Mouse (Mus musculus): ENCODE results near the gene Cd82. TPM values are rescaled to one million over a fixed set of nuclear protein-coding genes. Genes with fewer than 3 reads are reported as not detected.

Cd82 gene
- polyA plus RNA-seq, 1 experiment from 2014 or later, result 90.1 TPM

DNA sequence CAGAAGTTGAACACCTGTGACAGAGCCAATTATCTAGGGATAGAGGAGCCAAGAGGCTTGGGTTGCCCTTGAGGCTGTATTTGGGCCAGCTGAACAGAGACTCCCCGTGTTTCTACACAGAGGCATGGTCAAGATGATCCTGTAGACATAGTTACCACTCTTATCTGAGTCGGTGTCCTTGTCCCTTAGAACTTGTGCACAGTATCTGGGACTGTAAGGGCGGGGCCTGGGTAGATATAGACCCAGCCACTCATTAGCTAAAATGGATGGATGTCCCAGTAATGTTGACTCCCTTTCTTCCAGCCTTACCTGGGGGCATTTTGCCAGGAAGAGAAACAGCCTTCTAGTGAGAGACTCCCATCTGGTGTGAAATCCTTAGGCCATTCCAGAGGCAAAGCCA is 3.4 kb upstream of the Cd82 start:
- Histone ChIP-seq H3K4me3 (replicated peaks) (no peak overlapping the region), H3K4me1 (replicated peaks) (peaks cover 85% of the 10 kb centered on the region), H3K36me3 (no peaks in the 10 kb centered on the region), H3K9ac (peak overlapping the region; percentile 53), H3K27ac (peak overlapping the region; percentile 78), H3K27me3 (no peaks in the 10 kb centered on the region), H3K4me2 (peak overlapping the region; percentile 42), H3K9me3 (replicated peaks) (no peaks in the 10 kb centered on the region)
- DNase-seq (peak; percentile 59), ATAC-seq (ENCODE audit: low read depth) (peak; percentile 47)
- 30% methylated on average over 3 of the region's 3 CpGs for WGBS (ENCODE audit: insufficient replicate concordance)

DNA sequence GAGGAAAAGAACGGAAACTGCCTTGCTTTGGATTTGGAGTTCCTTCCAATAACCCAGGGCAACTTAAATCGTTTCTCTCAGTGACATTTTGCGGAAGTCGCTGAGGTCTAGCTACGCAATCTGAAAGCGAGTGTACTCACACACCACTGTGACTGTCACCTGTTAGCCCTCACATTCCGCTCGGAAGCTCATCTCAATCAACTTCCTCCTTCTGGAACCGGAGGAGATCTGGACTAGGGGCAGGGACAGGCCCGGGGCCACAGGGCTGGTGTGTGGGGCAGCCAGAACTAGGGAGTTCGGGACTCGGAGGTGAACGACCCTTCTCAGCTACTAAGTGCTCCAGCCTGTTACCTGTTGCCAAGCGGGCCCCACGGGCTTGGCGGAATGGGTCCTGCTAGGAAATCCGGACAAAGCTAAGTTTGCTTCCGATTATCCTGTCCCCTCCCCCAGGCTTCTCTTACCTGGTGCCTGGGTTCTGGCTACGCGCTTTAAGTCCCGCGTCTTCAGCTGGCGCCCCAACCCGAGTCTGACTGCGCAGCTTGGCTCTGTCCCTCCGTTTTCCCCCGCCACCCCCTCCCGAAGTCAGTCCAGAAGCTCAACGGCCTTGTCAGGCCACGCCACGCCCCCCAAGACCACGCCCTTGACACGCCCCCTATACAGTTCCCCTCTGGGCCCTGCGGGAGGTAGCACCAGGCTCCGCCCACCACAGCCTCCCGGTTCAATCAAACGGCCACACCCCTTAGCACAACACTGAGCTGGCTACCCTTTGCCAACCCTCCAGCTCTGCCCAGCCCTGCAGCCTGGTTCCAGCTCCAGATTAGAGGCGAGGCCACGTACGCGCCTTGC is 848 bp downstream of the Cd82 start:
- no peaks in the 10 kb centered on the region for H3K27me3 ChIP-seq
- peak overlapping the region; percentile 85 for H3K4me3 ChIP-seq (replicated peaks)
- ATAC-seq (ENCODE audit: low read depth) (peak; percentile 91), DNase-seq (peak; percentile 99)
- no peaks in the 10 kb centered on the region for H3K9me3 ChIP-seq (replicated peaks)
- WGBS (ENCODE audit: insufficient replicate concordance), result under 1% methylated on average over 41 of the region's 41 CpGs
- H3K27ac ChIP-seq, result peak overlapping the region; percentile 98
- H3K9ac ChIP-seq, result peak overlapping the region; percentile 96
- H3K4me2 ChIP-seq, result peak overlapping the region; percentile 88
- peaks cover 15% of the 10 kb centered on the region for H3K36me3 ChIP-seq
- peaks cover 94% of the 10 kb centered on the region for H3K4me1 ChIP-seq (replicated peaks)

DNA sequence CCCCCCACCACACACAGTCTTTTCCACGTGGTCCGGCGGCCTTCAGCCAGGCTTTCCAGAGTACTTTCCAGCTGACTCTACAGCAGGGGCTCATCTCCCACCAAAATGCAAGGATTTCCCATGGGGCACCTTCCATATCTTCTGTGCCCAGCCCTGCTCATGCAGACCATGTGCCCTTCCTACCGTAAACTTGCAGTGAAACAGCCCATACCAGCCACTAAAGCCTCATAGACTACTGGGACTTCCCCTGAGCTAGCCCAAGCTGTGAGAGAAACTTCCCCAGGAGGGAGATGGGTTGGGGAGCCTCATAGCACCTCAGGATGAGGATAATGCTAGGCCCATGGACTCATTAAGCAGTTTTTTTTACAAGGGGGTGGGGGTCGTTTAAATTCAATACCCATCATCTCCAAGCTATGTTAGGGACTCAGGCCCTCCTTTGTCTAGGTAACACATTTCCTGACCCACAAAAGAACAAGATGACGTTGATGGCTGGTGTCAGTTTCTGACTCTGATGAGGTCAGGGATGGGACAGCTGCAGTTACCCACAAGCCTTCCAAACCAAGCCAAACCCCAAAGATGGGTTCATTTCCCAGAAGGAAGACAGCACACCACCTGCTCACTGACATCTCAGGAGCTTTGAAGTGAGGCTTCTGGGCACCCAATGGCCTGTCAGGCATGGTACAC is 2.0 kb downstream of the Cd82 start:
- H3K27me3 ChIP-seq, result no peaks in the 10 kb centered on the region
- no peak for ATAC-seq (ENCODE audit: low read depth)
- peak overlapping the region; percentile 88 for H3K4me2 ChIP-seq
- H3K9me3 ChIP-seq (replicated peaks), result no peaks in the 10 kb centered on the region
- peak overlapping the region; percentile 98 for H3K27ac ChIP-seq
- peak overlapping the region; percentile 96 for H3K9ac ChIP-seq
- DNase-seq, result no peak
- H3K4me3 ChIP-seq (replicated peaks), result peak overlapping the region; percentile 85
- H3K36me3 ChIP-seq, result peaks cover 15% of the 10 kb centered on the region
- 70% methylated on average over 6 of the region's 6 CpGs for WGBS (ENCODE audit: insufficient replicate concordance)
- peaks cover 94% of the 10 kb centered on the region for H3K4me1 ChIP-seq (replicated peaks)

DNA sequence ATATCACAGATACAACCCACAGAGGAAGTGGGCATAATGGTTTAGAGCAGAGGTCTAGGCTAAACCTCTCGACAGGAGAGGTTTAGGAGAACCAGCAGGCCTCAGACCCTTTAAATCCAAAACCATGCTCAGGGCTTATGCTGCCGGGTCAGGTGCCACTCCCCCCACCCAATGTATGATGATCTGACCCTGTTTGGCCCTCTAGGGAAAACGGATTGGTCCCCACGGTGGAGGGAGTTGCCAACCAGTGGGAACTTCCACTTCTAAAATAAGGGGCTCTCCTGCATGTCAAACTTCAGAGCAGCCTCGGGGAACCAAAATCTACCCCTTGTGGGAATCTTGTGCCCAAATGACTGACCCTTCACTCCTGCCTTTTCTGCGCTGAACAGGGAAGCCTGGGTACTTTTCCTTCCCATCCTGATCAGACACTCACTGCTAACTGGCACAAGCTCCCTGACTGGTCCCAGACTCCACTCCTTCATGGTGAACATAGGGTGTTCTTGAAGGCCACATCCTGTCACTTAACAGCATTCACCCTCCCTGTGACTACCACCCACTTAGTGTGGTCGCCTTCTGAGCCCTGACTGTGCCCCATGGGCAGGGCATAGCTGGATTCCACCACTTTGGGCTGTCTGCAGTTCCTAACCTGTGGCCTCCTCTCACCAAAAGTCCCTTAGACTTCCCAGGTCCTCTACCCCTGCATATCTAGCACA is 3.6 kb downstream of the Cd82 start:
- peaks cover 15% of the 10 kb centered on the region for H3K36me3 ChIP-seq
- H3K9ac ChIP-seq, result peak overlapping the region; percentile 96
- H3K27me3 ChIP-seq, result no peaks in the 10 kb centered on the region
- H3K4me2 ChIP-seq, result peak overlapping the region; percentile 88
- peak overlapping the region; percentile 98 for H3K27ac ChIP-seq
- peaks cover 96% of the 10 kb centered on the region for H3K4me1 ChIP-seq (replicated peaks)
- no peaks in the 10 kb centered on the region for H3K9me3 ChIP-seq (replicated peaks)
- WGBS (ENCODE audit: insufficient replicate concordance), result 44% methylated on average over 7 of the region's 7 CpGs
- peak overlapping the region; percentile 85 for H3K4me3 ChIP-seq (replicated peaks)
- DNase-seq (no peak), ATAC-seq (ENCODE audit: low read depth) (no peak)

DNA sequence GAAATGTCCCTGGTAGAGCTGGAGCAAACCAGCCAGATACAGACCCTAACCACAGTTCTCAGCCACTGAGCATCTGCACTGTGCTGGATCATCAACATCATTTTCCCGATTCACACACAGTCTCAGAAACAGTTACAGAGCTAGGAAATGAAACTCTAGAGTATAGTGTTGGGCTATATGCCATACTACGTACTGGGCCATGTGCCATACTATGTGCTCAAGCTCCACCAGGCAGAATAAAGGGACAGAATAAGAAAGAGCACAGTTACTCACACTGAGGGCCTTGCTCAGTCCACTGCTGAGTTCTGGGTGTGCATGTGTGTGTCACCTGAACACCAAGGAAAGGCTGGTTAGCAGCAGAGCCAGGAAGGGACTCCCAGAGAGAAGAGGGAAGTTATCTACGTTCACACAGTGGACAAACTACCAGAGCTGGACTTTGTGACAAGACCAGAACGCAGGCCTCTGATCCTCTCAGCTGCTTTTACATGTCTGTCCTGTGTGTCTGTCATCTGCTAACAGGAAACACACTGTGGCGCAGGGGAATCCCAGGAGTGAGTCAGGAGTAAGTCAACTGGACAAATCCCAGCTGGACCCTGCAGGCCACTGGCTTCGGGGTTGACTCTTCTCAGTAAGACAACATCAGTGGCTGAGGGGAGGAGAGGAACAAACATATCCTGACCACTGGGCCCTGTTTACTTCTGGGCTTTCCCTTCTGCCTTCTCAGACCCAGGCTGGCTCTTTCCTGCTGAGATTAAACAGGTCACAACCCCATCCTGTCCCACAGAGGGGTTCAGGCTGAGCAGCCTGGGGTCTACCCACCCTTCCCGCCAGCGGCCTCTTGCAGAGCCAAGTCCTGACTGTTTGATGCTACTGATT is 4.4 kb downstream of the Cd82 start:
- Histone ChIP-seq H3K27me3 (no peaks in the 10 kb centered on the region), H3K4me3 (replicated peaks) (peak overlapping the region; percentile 85), H3K9ac (peak overlapping the region; percentile 96), H3K4me2 (peak overlapping the region; percentile 88), H3K36me3 (peaks cover 21% of the 10 kb centered on the region), H3K4me1 (replicated peaks) (peaks cover 96% of the 10 kb centered on the region), H3K9me3 (replicated peaks) (no peaks in the 10 kb centered on the region), H3K27ac (peak overlapping the region; percentile 98)
- no peak for DNase-seq
- no peak for ATAC-seq (ENCODE audit: low read depth)
- 44% methylated on average over 8 of the region's 8 CpGs for WGBS (ENCODE audit: insufficient replicate concordance)

DNA sequence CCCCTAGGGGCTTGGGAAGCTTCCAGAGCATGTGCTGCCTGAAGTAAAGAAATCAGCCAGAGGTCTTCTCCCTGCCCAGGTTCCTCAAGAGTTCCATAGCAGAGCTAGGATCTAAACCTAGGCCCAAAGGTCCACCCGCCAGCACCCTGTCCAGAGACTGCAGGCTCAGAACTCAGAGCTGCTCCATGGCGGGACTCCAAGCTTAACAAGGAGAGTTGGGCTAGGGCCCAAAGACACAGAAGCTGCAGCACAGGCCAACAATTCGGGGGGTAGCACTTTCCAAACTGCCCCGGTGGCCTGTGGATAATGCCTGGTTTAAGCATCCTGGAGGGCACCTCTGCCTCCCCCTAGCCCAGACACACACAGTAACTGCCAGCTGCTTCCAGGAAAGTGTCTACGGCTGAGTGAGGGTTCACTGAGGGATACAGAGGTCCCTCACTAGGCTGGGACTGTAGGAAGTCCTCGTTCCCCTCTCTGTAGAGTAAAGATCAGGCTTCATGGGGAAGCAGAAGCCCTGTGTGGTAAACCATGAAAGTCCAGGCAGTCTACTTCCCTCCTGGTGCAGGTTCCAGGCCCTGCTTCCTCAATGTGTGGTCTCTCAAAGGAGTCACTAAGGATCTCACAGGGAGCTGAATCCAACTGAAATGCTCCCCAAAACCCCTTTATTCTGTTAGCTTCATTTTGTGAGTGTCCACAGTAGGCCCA is 5.4 kb downstream of the Cd82 start:
- peak overlapping the region; percentile 96 for H3K9ac ChIP-seq
- no peak for DNase-seq
- no peaks in the 10 kb centered on the region for H3K27me3 ChIP-seq
- no peaks in the 10 kb centered on the region for H3K9me3 ChIP-seq (replicated peaks)
- 69% methylated on average over 6 of the region's 6 CpGs for WGBS (ENCODE audit: insufficient replicate concordance)
- H3K4me2 ChIP-seq, result peak overlapping the region; percentile 88
- peaks cover 28% of the 10 kb centered on the region for H3K36me3 ChIP-seq
- H3K4me3 ChIP-seq (replicated peaks), result peak overlapping the region; percentile 85
- H3K27ac ChIP-seq, result peak overlapping the region; percentile 98
- H3K4me1 ChIP-seq (replicated peaks), result peaks cover 96% of the 10 kb centered on the region
- no peak for ATAC-seq (ENCODE audit: low read depth)

DNA sequence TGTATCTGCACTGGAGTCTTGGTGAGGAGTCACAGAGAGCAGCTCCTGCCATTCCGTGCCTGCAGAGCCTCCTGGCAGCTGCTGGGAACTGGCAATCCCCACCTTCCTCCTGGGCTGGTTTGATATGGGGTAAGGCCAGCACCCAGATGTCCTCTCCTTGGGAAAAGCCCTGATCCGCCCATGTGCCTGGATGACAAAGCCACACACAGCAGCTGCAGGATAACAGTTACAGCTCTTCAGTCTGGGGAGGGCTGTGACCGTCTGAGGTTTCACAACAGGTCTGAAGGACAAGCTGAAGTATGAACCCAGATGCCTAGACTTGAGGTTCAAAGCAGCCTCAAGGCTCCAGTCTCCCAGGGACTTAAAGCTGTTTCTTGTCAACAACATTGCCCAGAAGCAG is 6.8 kb downstream of the Cd82 start:
- Histone ChIP-seq H3K4me1 (replicated peaks) (peaks cover 100% of the 10 kb centered on the region), H3K27me3 (no peaks in the 10 kb centered on the region), H3K27ac (peak overlapping the region; percentile 98), H3K9me3 (replicated peaks) (no peaks in the 10 kb centered on the region), H3K4me3 (replicated peaks) (peak overlapping the region; percentile 85), H3K4me2 (peak overlapping the region; percentile 88), H3K9ac (peak overlapping the region; percentile 96), H3K36me3 (peaks cover 38% of the 10 kb centered on the region)
- ATAC-seq (ENCODE audit: low read depth) (peak; percentile 75), DNase-seq (peak; percentile 72)
- 40% methylated on average over 3 of the region's 3 CpGs for WGBS (ENCODE audit: insufficient replicate concordance)

DNA sequence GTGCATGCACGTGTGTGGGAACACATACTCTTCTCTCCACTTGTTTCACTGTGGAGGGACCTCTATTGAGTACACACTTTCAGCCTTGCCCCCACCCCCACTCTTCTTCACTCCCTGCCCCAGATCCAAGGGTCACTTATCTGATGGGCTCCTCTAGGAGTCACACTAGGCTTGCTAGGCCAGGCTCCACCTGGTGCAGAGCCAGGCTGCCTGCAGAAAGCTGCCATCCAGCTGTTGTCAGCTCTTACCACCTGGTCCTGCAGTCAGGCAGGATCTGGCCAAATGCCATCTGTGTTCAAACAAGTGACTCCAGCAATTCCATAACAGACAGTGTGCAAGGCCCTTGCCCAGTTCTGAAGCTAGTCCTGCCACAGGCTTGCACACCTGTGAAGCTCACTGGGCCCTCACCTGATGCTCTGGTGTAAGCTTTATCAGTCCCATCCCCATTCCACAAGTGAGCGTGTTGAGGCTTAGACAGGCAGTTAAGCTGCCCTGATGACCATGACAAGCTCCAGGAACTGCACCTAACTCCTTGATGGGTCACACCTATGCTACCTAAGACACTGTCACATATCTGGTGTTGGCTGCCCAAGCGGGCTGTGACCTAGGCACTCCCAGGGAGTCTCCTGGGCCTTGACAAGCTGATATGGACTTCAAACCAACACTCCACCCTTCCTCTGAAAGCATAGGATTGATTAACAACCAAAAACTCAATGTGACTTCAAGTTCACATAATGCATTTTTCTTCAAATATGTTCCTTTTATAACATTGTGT is 7.9 kb downstream of the Cd82 start:
- ATAC-seq (ENCODE audit: low read depth) (peak; percentile 83), DNase-seq (peak; percentile 69)
- Histone ChIP-seq H3K4me3 (replicated peaks) (peak overlapping the region; percentile 40), H3K4me1 (replicated peaks) (peaks cover 100% of the 10 kb centered on the region), H3K27me3 (no peaks in the 10 kb centered on the region), H3K36me3 (peaks cover 43% of the 10 kb centered on the region), H3K9me3 (replicated peaks) (no peaks in the 10 kb centered on the region), H3K27ac (peak overlapping the region; percentile 98), H3K9ac (peak overlapping the region; percentile 72), H3K4me2 (peak overlapping the region; percentile 73)
- WGBS (ENCODE audit: insufficient replicate concordance), result 35% methylated on average over 3 of the region's 3 CpGs

DNA sequence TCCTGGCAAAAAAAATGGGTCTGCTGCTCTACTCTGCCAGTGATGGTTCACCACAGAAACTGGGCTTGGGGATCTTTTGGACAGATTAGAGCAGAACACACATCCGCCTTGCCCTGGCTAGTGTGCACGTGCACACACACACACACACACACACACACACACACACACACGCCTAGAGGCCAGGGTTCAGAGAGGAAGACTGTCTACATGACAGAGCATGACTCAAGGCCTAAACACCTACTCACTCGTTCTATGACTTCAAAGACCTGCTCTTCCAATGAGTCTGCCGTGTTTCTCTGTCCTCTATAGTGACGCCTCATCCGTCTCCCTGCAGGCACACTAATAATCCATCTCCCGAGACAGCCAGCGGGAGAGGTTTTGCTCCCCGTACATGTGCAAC is 8.6 kb downstream of the Cd82 start:
- Histone ChIP-seq H3K27ac (peak overlapping the region; percentile 98), H3K4me2 (peak overlapping the region; percentile 73), H3K4me1 (replicated peaks) (peaks cover 100% of the 10 kb centered on the region), H3K4me3 (replicated peaks) (0 out of 2 replicates have a peak overlapping the region, but pooled peaks have one; percentile 40), H3K9me3 (replicated peaks) (no peaks in the 10 kb centered on the region), H3K36me3 (peaks cover 43% of the 10 kb centered on the region), H3K9ac (peak overlapping the region; percentile 72), H3K27me3 (no peaks in the 10 kb centered on the region)
- 73% methylated on average over 10 of the region's 10 CpGs for WGBS (ENCODE audit: insufficient replicate concordance)
- no peak; the same call in 1 of the 2 replicates for ATAC-seq (ENCODE audit: low read depth)
- no peak for DNase-seq
